Mouse (Mus musculus): ENCODE data around the gene Bhlha15.

GRCm38 (mm10) chr5:144218061-144218460 is 28.0 kb downstream of the Bhlha15 start:
- TF ChIP-seq GATA1 (IDR thresholded peaks at IDR 0.05; ENCODE audit: borderline replicate concordance, low read length) (no peak), FLI1 (IDR thresholded peaks at IDR 0.05; ENCODE audit: low read length) (no peak)

Data from megakaryocyte, embryonic 14.5 days (primary cell).